Mouse (Mus musculus) lung, postnatal 0 days (tissue): Measurements from ENCODE around the gene Zfp292.

Experiments
- CTCF ChIP-seq: IDR thresholded peaks from 2 replicates; pipeline ENCODE4 v1.5.1; 2016; ENCODE audit warnings: antibody characterized with exemption, mild to moderate bottlenecking
- EP300 ChIP-seq: IDR thresholded peaks from 2 replicates; pipeline ENCODE4 v1.6.1; 2016; ENCODE audit warnings: antibody characterized with exemption, mild to moderate bottlenecking, control low read depth

DNA sequence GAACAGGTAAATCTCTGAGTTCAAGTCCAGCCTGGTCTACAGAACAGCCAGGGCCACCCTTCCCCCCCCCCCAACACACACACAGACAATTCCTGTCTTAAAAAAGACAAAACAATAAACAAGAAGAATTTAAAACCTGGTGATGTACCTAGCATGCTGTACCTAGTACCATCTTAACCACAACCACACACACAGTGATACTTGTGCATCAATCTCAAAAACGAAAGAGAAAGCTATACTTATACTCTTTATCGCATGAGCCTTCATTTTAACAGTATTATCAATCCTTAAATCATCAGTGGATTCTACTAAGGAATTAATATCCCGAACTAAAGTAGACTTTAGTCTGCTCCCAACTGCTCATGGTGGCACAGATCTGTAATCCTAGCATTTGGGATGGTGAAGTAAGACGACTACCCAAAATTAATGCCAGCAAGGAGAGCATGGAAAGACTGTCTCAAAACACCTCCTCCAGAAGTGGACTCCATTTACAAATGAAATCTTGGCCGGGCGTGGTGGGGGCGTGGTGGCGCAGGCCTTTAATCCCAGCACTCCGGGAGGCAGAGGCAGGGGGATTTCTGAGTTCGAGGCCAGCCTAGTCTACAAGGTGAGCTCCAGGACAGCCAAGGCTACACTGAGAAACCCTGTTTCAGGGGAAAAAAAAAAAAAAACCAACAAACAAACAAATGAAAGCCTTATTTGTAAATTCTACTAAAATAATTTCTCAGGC, 1.7 kb downstream of the Zfp292 start:
- no peak for TF ChIP-seq CTCF
- TF ChIP-seq EP300, result no peak
